Mouse (Mus musculus): ENCODE measurements around the gene Tdrd5. TPM values are rescaled to one million over a fixed set of nuclear protein-coding genes. Genes with fewer than 3 reads are reported as not detected.
A peak's percentile ranks its signal among the peaks of the same experiment; 100 is the strongest.

Gene Tdrd5
- 0.35 and 0.66 TPM in 2 replicates for polyA plus RNA-seq (2015; fragmentation: Nextera tagmentation; extraction: Ambion mirVana)

DNA sequence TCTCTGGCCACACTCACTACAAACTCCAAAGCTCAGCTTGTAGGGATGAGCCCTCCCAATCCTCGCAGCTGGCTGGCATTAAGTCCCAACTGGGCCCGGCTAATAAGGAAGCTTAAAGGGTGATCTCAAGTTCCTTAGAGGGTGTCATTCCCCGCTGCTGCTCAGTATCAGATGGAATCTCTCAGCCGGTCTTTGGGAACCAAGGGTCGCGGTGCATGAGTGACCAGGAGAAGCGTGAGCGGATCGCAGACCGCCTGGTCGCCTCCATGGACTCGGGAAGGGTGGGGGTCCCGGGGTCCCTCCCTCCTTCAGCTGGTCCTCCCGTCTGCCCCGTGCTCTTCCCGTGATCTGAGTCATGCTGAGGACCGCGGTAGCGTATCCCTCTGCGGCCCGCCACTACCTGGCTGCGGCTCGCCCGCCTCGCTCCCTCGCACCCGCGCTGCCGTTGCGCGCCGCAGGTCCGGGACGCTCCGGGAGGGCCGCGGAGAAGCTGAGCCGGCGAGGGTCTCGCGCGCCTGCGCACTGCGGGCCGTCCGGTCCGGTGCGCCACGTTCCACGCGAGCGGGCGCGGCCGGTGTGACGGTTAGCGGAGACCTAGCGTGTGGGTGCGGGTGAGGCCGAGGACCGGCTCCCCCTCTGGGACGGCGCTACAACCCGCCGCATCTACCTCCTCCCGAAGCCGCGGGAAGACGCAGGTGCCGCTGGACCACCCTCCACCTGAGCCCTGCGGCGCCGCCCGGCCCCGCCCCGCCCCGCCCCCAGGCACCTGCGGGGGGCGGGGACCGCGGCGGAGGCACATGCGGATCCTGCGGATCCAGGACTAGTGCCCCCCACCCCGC lies at the start of gene Tdrd5:
TSS of gene Tdrd5 (minus strand) at position 754 of the 839 bp plus-strand sequence.
- H3K27ac ChIP-seq (ENCODE audit: low read length): no peak within 1 kb of the TSS

DNA sequence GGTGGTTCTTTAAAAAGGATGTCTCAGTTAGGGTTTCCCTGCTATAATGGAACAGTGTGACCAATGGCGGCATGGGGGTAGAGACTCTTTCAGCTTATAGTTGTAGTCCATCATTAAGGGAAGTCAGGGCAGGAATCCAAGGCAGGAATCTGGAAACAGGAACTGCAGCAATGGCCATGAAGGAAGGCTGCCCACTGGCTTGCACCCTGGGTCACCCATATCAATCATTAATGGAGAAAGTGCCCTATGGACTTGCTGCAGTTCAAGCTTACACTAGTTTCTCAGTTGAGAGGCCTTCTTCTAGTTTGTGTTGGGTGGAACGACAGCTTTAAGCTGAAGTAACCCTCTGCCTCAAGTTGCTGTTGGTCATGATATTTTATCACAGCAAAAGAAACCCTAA lies 49.0 kb upstream of the Tdrd5 start:
- Histone ChIP-seq H3K36me3 (ENCODE audit: control insufficient read depth, insufficient read depth, low read length) (no peaks in the 10 kb centered on the region), H3K9ac (ENCODE audit: low read depth, low read length) (no peak overlapping the region), H3K4me3 (ENCODE audit: low read length) (no peak overlapping the region), H3K4me1 (ENCODE audit: control insufficient read depth, insufficient read depth, low read length) (no peaks in the 10 kb centered on the region), H3K27ac (ENCODE audit: low read length) (no peak overlapping the region), H3K9me3 (ENCODE audit: control insufficient read depth, low read length) (no peaks in the 10 kb centered on the region), H3K4me2 (ENCODE audit: low read depth, low read length) (no peak overlapping the region), H3K27me3 (replicated peaks; ENCODE audit: control insufficient read depth, insufficient read depth, low read length) (no peaks in the 10 kb centered on the region)
- ATAC-seq: 0 out of 2 replicates have a peak, but pooled peaks have one; percentile 44
- 80% methylated on average over 2 of the region's 2 CpGs for WGBS

More for the DNA sequence above, at the start of gene Tdrd5:
- peak within 1 kb of the TSS; percentile 61 for H3K9ac ChIP-seq (ENCODE audit: low read depth, low read length)
- WGBS: under 1% methylated on average over 83 of the region's 85 CpGs
- peak within 1 kb of the TSS; percentile 99 for H3K4me2 ChIP-seq (ENCODE audit: low read depth, low read length)
- 0 out of 2 replicates have a peak, but pooled peaks cover 4% of the 10 kb centered on the region for H3K4me1 ChIP-seq (ENCODE audit: control insufficient read depth, insufficient read depth, low read length)
- H3K36me3 ChIP-seq (ENCODE audit: control insufficient read depth, insufficient read depth, low read length): no peaks in the 10 kb centered on the region
- H3K9me3 ChIP-seq (ENCODE audit: control insufficient read depth, low read length): no peaks in the 10 kb centered on the region
- H3K4me3 ChIP-seq (ENCODE audit: low read length): peak within 1 kb of the TSS; percentile 67
- ATAC-seq: peak; percentile 75
- peaks cover 20% of the 10 kb centered on the region; the same call in 1 of the 2 replicates for H3K27me3 ChIP-seq (replicated peaks; ENCODE audit: control insufficient read depth, insufficient read depth, low read length)

DNA sequence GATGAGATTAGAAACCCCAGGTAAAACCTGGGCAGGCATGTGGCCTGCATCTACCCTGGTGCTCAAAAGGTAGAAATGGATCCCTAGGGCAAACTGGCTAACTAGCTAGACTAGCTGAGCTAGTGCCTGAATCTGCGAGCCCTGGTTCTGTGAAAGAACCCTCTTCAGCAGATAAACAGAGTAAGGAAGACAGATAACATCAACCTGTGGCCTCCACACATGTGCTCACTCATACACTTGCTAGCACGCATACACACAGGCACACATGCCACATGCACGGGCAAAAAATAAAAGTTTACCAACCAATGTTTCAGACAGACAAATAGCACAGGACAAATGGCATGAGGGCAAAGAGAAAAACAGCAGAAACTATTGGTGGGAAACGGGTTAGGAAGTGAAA lies 47.0 kb upstream of the Tdrd5 start:
- H3K27me3 ChIP-seq (replicated peaks; ENCODE audit: control insufficient read depth, insufficient read depth, low read length): no peaks in the 10 kb centered on the region
- no peak for ATAC-seq
- H3K9me3 ChIP-seq (ENCODE audit: control insufficient read depth, low read length): no peaks in the 10 kb centered on the region
- no peak overlapping the region for H3K4me2 ChIP-seq (ENCODE audit: low read depth, low read length)
- H3K36me3 ChIP-seq (ENCODE audit: control insufficient read depth, insufficient read depth, low read length): no peaks in the 10 kb centered on the region
- H3K4me3 ChIP-seq (ENCODE audit: low read length): no peak overlapping the region
- H3K27ac ChIP-seq (ENCODE audit: low read length): no peak overlapping the region
- 86% methylated on average over 4 of the region's 4 CpGs for WGBS
- H3K4me1 ChIP-seq (ENCODE audit: control insufficient read depth, insufficient read depth, low read length): no peaks in the 10 kb centered on the region
- H3K9ac ChIP-seq (ENCODE audit: low read depth, low read length): no peak overlapping the region

GRCm38 (mm10) chr1:156349031-156349430 lies 45.6 kb upstream of the Tdrd5 start:
- H3K36me3 ChIP-seq (ENCODE audit: control insufficient read depth, insufficient read depth, low read length): no peaks in the 10 kb centered on the region
- H3K4me1 ChIP-seq (ENCODE audit: control insufficient read depth, insufficient read depth, low read length): no peaks in the 10 kb centered on the region
- 76% methylated on average over 4 of the region's 4 CpGs for WGBS

GRCm38 (mm10) chr1:156345633-156346032 lies 42.2 kb upstream of the Tdrd5 start:
- H3K4me3 ChIP-seq (ENCODE audit: low read length): no peak overlapping the region
- no peaks in the 10 kb centered on the region for H3K27me3 ChIP-seq (replicated peaks; ENCODE audit: control insufficient read depth, insufficient read depth, low read length)
- no peaks in the 10 kb centered on the region for H3K4me1 ChIP-seq (ENCODE audit: control insufficient read depth, insufficient read depth, low read length)
- H3K36me3 ChIP-seq (ENCODE audit: control insufficient read depth, insufficient read depth, low read length): no peaks in the 10 kb centered on the region
- no peak overlapping the region for H3K27ac ChIP-seq (ENCODE audit: low read length)
- ATAC-seq: no peak
- WGBS: 81% methylated on average over 4 of the region's 4 CpGs
- no peak overlapping the region for H3K9ac ChIP-seq (ENCODE audit: low read depth, low read length)
- no peaks in the 10 kb centered on the region for H3K9me3 ChIP-seq (ENCODE audit: control insufficient read depth, low read length)
- H3K4me2 ChIP-seq (ENCODE audit: low read depth, low read length): no peak overlapping the region

More at GRCm38 (mm10) chr1:156349031-156349430, 45.6 kb upstream of the Tdrd5 start:
- Histone ChIP-seq H3K9ac (ENCODE audit: low read depth, low read length) (no peak overlapping the region), H3K4me2 (ENCODE audit: low read depth, low read length) (no peak overlapping the region), H3K27ac (ENCODE audit: low read length) (no peak overlapping the region), H3K9me3 (ENCODE audit: control insufficient read depth, low read length) (no peaks in the 10 kb centered on the region), H3K4me3 (ENCODE audit: low read length) (no peak overlapping the region), H3K27me3 (replicated peaks; ENCODE audit: control insufficient read depth, insufficient read depth, low read length) (no peaks in the 10 kb centered on the region)
- no peak for ATAC-seq

DNA sequence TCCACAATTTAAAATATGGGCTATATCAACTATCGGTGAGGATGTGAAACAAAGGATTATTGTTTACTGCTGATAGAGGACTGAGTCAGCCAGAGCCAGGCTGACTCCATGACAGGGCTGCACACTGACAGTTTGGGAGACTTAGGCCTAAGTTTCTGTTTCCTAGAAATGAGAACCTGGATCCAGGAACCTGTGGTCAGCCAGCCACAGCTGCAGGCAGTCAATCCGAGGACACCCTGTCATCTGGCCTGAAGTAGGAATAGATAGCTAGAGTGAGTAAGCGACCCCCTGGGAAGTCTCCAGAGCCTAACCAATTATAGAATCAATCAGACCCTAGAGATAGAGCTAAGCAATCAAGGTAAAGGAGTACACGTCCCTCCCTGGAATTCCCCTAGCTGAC lies 41.0 kb upstream of the Tdrd5 start:
- H3K36me3 ChIP-seq (ENCODE audit: control insufficient read depth, insufficient read depth, low read length): no peaks in the 10 kb centered on the region
- H3K4me2 ChIP-seq (ENCODE audit: low read depth, low read length): no peak overlapping the region
- H3K9me3 ChIP-seq (ENCODE audit: control insufficient read depth, low read length): no peaks in the 10 kb centered on the region
- H3K27ac ChIP-seq (ENCODE audit: low read length): no peak overlapping the region
- no peak overlapping the region for H3K4me3 ChIP-seq (ENCODE audit: low read length)
- H3K27me3 ChIP-seq (replicated peaks; ENCODE audit: control insufficient read depth, insufficient read depth, low read length): no peaks in the 10 kb centered on the region
- no peak overlapping the region for H3K9ac ChIP-seq (ENCODE audit: low read depth, low read length)
- ATAC-seq: no peak
- 62% methylated on average over 4 of the region's 4 CpGs for WGBS
- H3K4me1 ChIP-seq (ENCODE audit: control insufficient read depth, insufficient read depth, low read length): no peaks in the 10 kb centered on the region

GRCm38 (mm10) chr1:156340847-156341246 lies 37.4 kb upstream of the Tdrd5 start:
- Histone ChIP-seq H3K9ac (ENCODE audit: low read depth, low read length) (no peak overlapping the region), H3K27ac (ENCODE audit: low read length) (no peak overlapping the region), H3K4me1 (ENCODE audit: control insufficient read depth, insufficient read depth, low read length) (no peaks in the 10 kb centered on the region), H3K9me3 (ENCODE audit: control insufficient read depth, low read length) (no peaks in the 10 kb centered on the region), H3K27me3 (replicated peaks; ENCODE audit: control insufficient read depth, insufficient read depth, low read length) (no peaks in the 10 kb centered on the region), H3K4me3 (ENCODE audit: low read length) (no peak overlapping the region), H3K36me3 (ENCODE audit: control insufficient read depth, insufficient read depth, low read length) (no peaks in the 10 kb centered on the region), H3K4me2 (ENCODE audit: low read depth, low read length) (no peak overlapping the region)
- 75% methylated on average over 4 of the region's 4 CpGs for WGBS
- ATAC-seq: no peak

- H3K4me2 ChIP-seq (ENCODE audit: low read depth, low read length): no peak overlapping the region
- H3K27me3 ChIP-seq (replicated peaks; ENCODE audit: control insufficient read depth, insufficient read depth, low read length): no peaks in the 10 kb centered on the region
- H3K36me3 ChIP-seq (ENCODE audit: control insufficient read depth, insufficient read depth, low read length): no peaks in the 10 kb centered on the region
- 82% methylated on average over 9 of the region's 9 CpGs for WGBS
- H3K9me3 ChIP-seq (ENCODE audit: control insufficient read depth, low read length): no peaks in the 10 kb centered on the region
- no peak for ATAC-seq
- no peaks in the 10 kb centered on the region for H3K4me1 ChIP-seq (ENCODE audit: control insufficient read depth, insufficient read depth, low read length)
- H3K9ac ChIP-seq (ENCODE audit: low read depth, low read length): no peak overlapping the region
- H3K27ac ChIP-seq (ENCODE audit: low read length): no peak overlapping the region
- no peak overlapping the region for H3K4me3 ChIP-seq (ENCODE audit: low read length)
These were observed 19.7 kb upstream of the Tdrd5 start for GRCm38 (mm10) chr1:156323126-156323525.

DNA sequence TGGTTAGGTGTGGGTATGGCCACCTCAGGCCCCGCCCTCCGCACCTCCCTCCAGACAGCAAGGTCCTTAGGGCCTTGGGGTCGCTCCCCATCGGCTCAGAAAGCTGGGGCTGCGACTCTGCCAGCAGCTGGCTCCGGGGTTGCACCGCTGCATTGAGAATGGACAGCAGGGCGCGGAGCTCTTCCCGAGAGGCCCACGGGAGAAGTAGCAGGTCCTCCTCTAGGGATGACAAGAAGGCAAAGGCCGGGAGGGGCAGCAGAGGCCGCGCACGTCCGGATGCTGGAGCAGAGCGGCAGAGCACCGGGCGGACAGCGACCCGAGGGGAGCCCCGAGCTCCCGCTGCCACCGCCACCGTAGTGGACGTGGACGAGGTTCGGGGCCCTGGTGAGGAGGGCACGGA lies 7.2 kb upstream of the Tdrd5 start, which contains the start of gene Nphs2:
TSS of gene Nphs2 (plus strand) at position 98 of the 400 bp plus-strand sequence.
- Histone ChIP-seq H3K4me2 (ENCODE audit: low read depth, low read length) (peak within 1 kb of the TSS; percentile 44), H3K9ac (ENCODE audit: low read depth, low read length) (no peak within 1 kb of the TSS)
- WGBS: 4% methylated on average over 29 of the region's 29 CpGs

More for the DNA sequence above, 7.2 kb upstream of the Tdrd5 start, which contains the start of gene Nphs2:
- peak; percentile 38; the same call in 1 of the 2 replicates for ATAC-seq
- peak within 1 kb of the TSS; percentile 24 for H3K4me3 ChIP-seq (ENCODE audit: low read length)
- no peaks in the 10 kb centered on the region for H3K9me3 ChIP-seq (ENCODE audit: control insufficient read depth, low read length)
- no peak within 1 kb of the TSS for H3K27ac ChIP-seq (ENCODE audit: low read length)
- no peaks in the 10 kb centered on the region for H3K36me3 ChIP-seq (ENCODE audit: control insufficient read depth, insufficient read depth, low read length)
- H3K4me1 ChIP-seq (ENCODE audit: control insufficient read depth, insufficient read depth, low read length): no peaks in the 10 kb centered on the region
- peaks cover 20% of the 10 kb centered on the region for H3K27me3 ChIP-seq (replicated peaks; ENCODE audit: control insufficient read depth, insufficient read depth, low read length)

Data from intestine, embryonic 16.5 days (tissue).